Mouse (Mus musculus) hindbrain, embryonic 16.5 days (tissue): ENCODE measurements around the gene A530016L24Rik. TPM values are rescaled to one million over a fixed set of nuclear protein-coding genes. Genes with fewer than 3 reads are reported as not detected.
A peak's percentile ranks its signal among the peaks of the same experiment; 100 is the strongest.

Experiments
- ATAC-seq: fragments of 200-750 bp; cut with Nextera tagmentation; 2 replicates; pipeline ENCODE4 v1.8.0; 2017; ENCODE audit warnings: moderate TSS enrichment, moderate library complexity
- H3K27ac ChIP-seq: fragments of 300-500 bp; sonication (generic); 2 replicates; pipeline ENCODE4 v1.5.1; 2014; ENCODE audit warnings: low read depth, mild to moderate bottlenecking, control low read depth, low read length, moderate library complexity
- H3K27me3 ChIP-seq: fragments of 300-500 bp; sonication (generic); replicated peaks from 2 replicates; pipeline ENCODE4 v1.6.1; 2014; ENCODE audit warnings: low read length; ENCODE audit not compliant: control insufficient read depth, insufficient read depth
- H3K36me3 ChIP-seq: fragments of 300-500 bp; sonication (generic); 2 replicates; pipeline ENCODE4 v1.6.1; 2014; ENCODE audit warnings: mild to moderate bottlenecking, low read length, moderate library complexity, mixed read lengths; ENCODE audit not compliant: control insufficient read depth, insufficient read depth
- H3K4me1 ChIP-seq: fragments of 300-500 bp; sonication (generic); 2 replicates; pipeline ENCODE4 v1.6.1; 2014; ENCODE audit warnings: low read depth, low read length; ENCODE audit not compliant: control insufficient read depth, insufficient read depth
- H3K4me2 ChIP-seq: fragments of 300-500 bp; sonication (generic); 2 replicates; pipeline ENCODE4 v1.6.1; 2014; ENCODE audit warnings: mild to moderate bottlenecking, low read length, control low read depth, moderate library complexity
- H3K4me3 ChIP-seq: fragments of 300-500 bp; sonication (generic); 2 replicates; pipeline ENCODE4 v1.5.1; 2014; ENCODE audit warnings: mild to moderate bottlenecking, low read length, control low read depth, moderate library complexity
- H3K9ac ChIP-seq: fragments of 300-500 bp; sonication (generic); 2 replicates; pipeline ENCODE4 v1.6.1; 2014; ENCODE audit warnings: low read depth, mild to moderate bottlenecking, control low read depth, low read length, moderate library complexity
- H3K9me3 ChIP-seq: fragments of 300-500 bp; sonication (generic); 2 replicates; pipeline ENCODE4 v1.6.1; 2014; ENCODE audit warnings: mild to moderate bottlenecking, low read length, moderate library complexity; ENCODE audit not compliant: control insufficient read depth
- WGBS: fragments of 180-500 bp; shearing (Covaris S2); extraction: QIAGEN DNeasy Blood & Tissue Kit; methylation state at CpG from one replicate; pipeline ENCODE4 v1.1.7; 2014; 5-methylcytosine and 5-hydroxymethylcytosine counted together
- polyA plus RNA-seq: library from polyadenylated mRNA; unstranded; fragments of >200 nt; fragmentation: Nextera tagmentation; extraction: Ambion mirVana; gene quantifications from 2 replicates; pipeline ENCODE4 v1.2.1, GENCODE M21; 2015

A530016L24Rik gene
- polyA plus RNA-seq: 0.10 and 0.12 TPM in 2 replicates

GRCm38 (mm10) chr12:112489134-112489533 lies at the start of gene A530016L24Rik:
TSS of gene A530016L24Rik (plus strand) at chr12:112489448.
- Histone ChIP-seq H3K4me2 (no peak within 1 kb of the TSS), H3K9ac (no peak within 1 kb of the TSS; the same call in none of the 2 replicates), H3K27ac (no peak within 1 kb of the TSS), H3K27me3 (no peaks in the 10 kb centered on the region), H3K9me3 (no peaks in the 10 kb centered on the region), H3K4me1 (peaks cover 9% of the 10 kb centered on the region), H3K4me3 (no peak within 1 kb of the TSS), H3K36me3 (no peaks in the 10 kb centered on the region)
- no peak for ATAC-seq
- 85% methylated on average over 8 of the region's 8 CpGs for WGBS

- Histone ChIP-seq H3K36me3 (no peaks in the 10 kb centered on the region), H3K9ac (no peak overlapping the region), H3K27me3 (no peaks in the 10 kb centered on the region), H3K27ac (no peak overlapping the region), H3K4me1 (peaks cover 11% of the 10 kb centered on the region), H3K4me3 (no peak overlapping the region), H3K9me3 (no peaks in the 10 kb centered on the region), H3K4me2 (no peak overlapping the region)
- no peak for ATAC-seq
- 30% methylated on average over 1 of the region's 1 CpGs for WGBS
Measured at GRCm38 (mm10) chr12:112439993-112440392, 49.3 kb upstream of the A530016L24Rik start.

GRCm38 (mm10) chr12:112449144-112449827 lies 40.0 kb upstream of the A530016L24Rik start:
- Histone ChIP-seq H3K4me1 (peaks cover 2% of the 10 kb centered on the region; the same call in 1 of the 2 replicates), H3K4me3 (no peak overlapping the region), H3K27me3 (no peaks in the 10 kb centered on the region), H3K9ac (no peak overlapping the region), H3K9me3 (peaks cover 11% of the 10 kb centered on the region), H3K36me3 (no peaks in the 10 kb centered on the region), H3K4me2 (no peak overlapping the region), H3K27ac (0 out of 2 replicates have a peak overlapping the region, but pooled peaks have one; percentile 1)
- WGBS: 50% methylated on average over 18 of the region's 18 CpGs
- ATAC-seq: no peak

GRCm38 (mm10) chr12:112449828-112450180 lies 39.4 kb upstream of the A530016L24Rik start:
- 57% methylated on average over 8 of the region's 8 CpGs for WGBS
- H3K9me3 ChIP-seq: peaks cover 11% of the 10 kb centered on the region
- no peak overlapping the region for H3K9ac ChIP-seq
- no peak overlapping the region for H3K4me2 ChIP-seq
- H3K36me3 ChIP-seq: no peaks in the 10 kb centered on the region
- H3K4me3 ChIP-seq: no peak overlapping the region
- H3K27ac ChIP-seq: peak overlapping the region; percentile 5; the same call in 1 of the 2 replicates
- peaks cover 2% of the 10 kb centered on the region; the same call in 1 of the 2 replicates for H3K4me1 ChIP-seq
- no peaks in the 10 kb centered on the region for H3K27me3 ChIP-seq
- peak; percentile 37; the same call in 1 of the 2 replicates for ATAC-seq

GRCm38 (mm10) chr12:112450883-112451282 lies 38.4 kb upstream of the A530016L24Rik start:
- peaks cover 11% of the 10 kb centered on the region for H3K9me3 ChIP-seq
- no peaks in the 10 kb centered on the region for H3K36me3 ChIP-seq
- no peaks in the 10 kb centered on the region for H3K27me3 ChIP-seq
- 24% methylated on average over 6 of the region's 6 CpGs for WGBS
- H3K4me1 ChIP-seq: peaks cover 2% of the 10 kb centered on the region; the same call in 1 of the 2 replicates
- ATAC-seq: peak; percentile 9; the same call in 1 of the 2 replicates
- H3K4me2 ChIP-seq: no peak overlapping the region
- no peak overlapping the region for H3K27ac ChIP-seq
- H3K4me3 ChIP-seq: no peak overlapping the region
- no peak overlapping the region for H3K9ac ChIP-seq

GRCm38 (mm10) chr12:112451381-112451780 lies 37.9 kb upstream of the A530016L24Rik start:
- Histone ChIP-seq H3K36me3 (no peaks in the 10 kb centered on the region), H3K27ac (no peak overlapping the region)

GRCm38 (mm10) chr12:112451826-112452225 lies 37.4 kb upstream of the A530016L24Rik start:
- Histone ChIP-seq H3K4me3 (no peak overlapping the region), H3K27me3 (no peaks in the 10 kb centered on the region), H3K36me3 (no peaks in the 10 kb centered on the region), H3K27ac (no peak overlapping the region), H3K4me2 (no peak overlapping the region), H3K4me1 (peaks cover 2% of the 10 kb centered on the region; the same call in 1 of the 2 replicates), H3K9me3 (peaks cover 4% of the 10 kb centered on the region; the same call in 1 of the 2 replicates), H3K9ac (no peak overlapping the region)
- ATAC-seq: no peak
- 64% methylated on average over 9 of the region's 9 CpGs for WGBS

More at GRCm38 (mm10) chr12:112451381-112451780, 37.9 kb upstream of the A530016L24Rik start:
- H3K4me2 ChIP-seq: no peak overlapping the region
- 0 out of 2 replicates have a peak, but pooled peaks have one; percentile 25 for ATAC-seq
- WGBS: 68% methylated on average over 1 of the region's 1 CpGs
- no peak overlapping the region for H3K4me3 ChIP-seq
- H3K4me1 ChIP-seq: peaks cover 2% of the 10 kb centered on the region; the same call in 1 of the 2 replicates
- H3K9me3 ChIP-seq: peaks cover 8% of the 10 kb centered on the region
- no peak overlapping the region for H3K9ac ChIP-seq
- no peaks in the 10 kb centered on the region for H3K27me3 ChIP-seq

GRCm38 (mm10) chr12:112456144-112456713 lies 33.0 kb upstream of the A530016L24Rik start:
- Histone ChIP-seq H3K27me3 (no peaks in the 10 kb centered on the region; the same call in 1 of the 2 replicates), H3K4me1 (peaks cover 4% of the 10 kb centered on the region), H3K27ac (no peak overlapping the region), H3K9me3 (no peaks in the 10 kb centered on the region), H3K4me2 (no peak overlapping the region), H3K36me3 (no peaks in the 10 kb centered on the region), H3K4me3 (no peak overlapping the region), H3K9ac (no peak overlapping the region)
- WGBS: 74% methylated on average over 6 of the region's 6 CpGs
- no peak for ATAC-seq

- peak; percentile 89 for ATAC-seq
- Histone ChIP-seq H3K27ac (no peak overlapping the region), H3K9ac (no peak overlapping the region), H3K36me3 (no peaks in the 10 kb centered on the region), H3K4me3 (no peak overlapping the region), H3K27me3 (no peaks in the 10 kb centered on the region; the same call in 1 of the 2 replicates), H3K4me2 (no peak overlapping the region), H3K4me1 (peaks cover 4% of the 10 kb centered on the region), H3K9me3 (no peaks in the 10 kb centered on the region)
- WGBS: 12% methylated on average over 4 of the region's 4 CpGs
Measured at GRCm38 (mm10) chr12:112457839-112458238, 31.4 kb upstream of the A530016L24Rik start.
